Mouse (Mus musculus): ENCODE data around the gene Hist1h2bj. TPM values are rescaled to one million over a fixed set of nuclear protein-coding genes. Genes with fewer than 3 reads are reported as not detected.

Gene Hist1h2bj
- polyA plus RNA-seq, 1 experiment from 2014 or later = 15.8 TPM

- Histone ChIP-seq H3K4me1 (peaks cover 20% of the 10 kb centered on the region), H3K4me3 (replicated peaks) (no peak overlapping the region), H3K27ac (no peak overlapping the region), H3K27me3 (peaks cover 99% of the 10 kb centered on the region), H3K36me3 (replicated peaks) (no peaks in the 10 kb centered on the region), H3K9ac (no peak overlapping the region), H3K4me2 (no peak overlapping the region), H3K9me3 (no peaks in the 10 kb centered on the region)
- no peak for ATAC-seq (ENCODE audit: low FRiP score)
- 18% methylated on average over 5 of the region's 5 CpGs for WGBS
Observed at GRCm38 (mm10) chr13:22001823-22002222, 41.2 kb upstream of the Hist1h2bj start.

- peak overlapping the region; percentile 91 for H3K4me2 ChIP-seq
- H3K36me3 ChIP-seq (replicated peaks) = no peaks in the 10 kb centered on the region
- H3K9me3 ChIP-seq = no peaks in the 10 kb centered on the region
- peak overlapping the region; percentile 50 for H3K4me3 ChIP-seq (replicated peaks)
- peaks cover 18% of the 10 kb centered on the region for H3K4me1 ChIP-seq
- under 1% methylated on average over 45 of the region's 45 CpGs for WGBS
- peak overlapping the region; percentile 46 for H3K9ac ChIP-seq
- peak; percentile 83 for ATAC-seq (ENCODE audit: low FRiP score)
- peaks cover 100% of the 10 kb centered on the region for H3K27me3 ChIP-seq
- H3K27ac ChIP-seq = no peak overlapping the region
Observed at GRCm38 (mm10) chr13:22005605-22006333, 37.2 kb upstream of the Hist1h2bj start.

- Histone ChIP-seq H3K9ac (peak overlapping the region; percentile 46), H3K4me1 (peaks cover 18% of the 10 kb centered on the region), H3K9me3 (no peaks in the 10 kb centered on the region), H3K27me3 (peaks cover 99% of the 10 kb centered on the region), H3K36me3 (replicated peaks) (no peaks in the 10 kb centered on the region), H3K4me3 (replicated peaks) (peak overlapping the region; percentile 50), H3K27ac (no peak overlapping the region), H3K4me2 (peak overlapping the region; percentile 91)
- ATAC-seq (ENCODE audit: low FRiP score) = peak; percentile 82; the same call in 1 of the 2 replicates
- under 1% methylated on average over 38 of the region's 38 CpGs for WGBS
Observed at GRCm38 (mm10) chr13:22006334-22007120, 36.5 kb upstream of the Hist1h2bj start.

GRCm38 (mm10) chr13:22007121-22007510 is 35.9 kb upstream of the Hist1h2bj start:
- 1% methylated on average over 18 of the region's 18 CpGs for WGBS

GRCm38 (mm10) chr13:22007872-22008271 is 35.1 kb upstream of the Hist1h2bj start:
- 47% methylated on average over 7 of the region's 7 CpGs for WGBS
- Histone ChIP-seq H3K4me3 (replicated peaks) (no peak overlapping the region), H3K36me3 (replicated peaks) (no peaks in the 10 kb centered on the region), H3K27ac (no peak overlapping the region), H3K27me3 (peaks cover 96% of the 10 kb centered on the region), H3K9ac (no peak overlapping the region), H3K9me3 (no peaks in the 10 kb centered on the region), H3K4me1 (peaks cover 18% of the 10 kb centered on the region), H3K4me2 (no peak overlapping the region)
- no peak for ATAC-seq (ENCODE audit: low FRiP score)

More at GRCm38 (mm10) chr13:22007121-22007510, 35.9 kb upstream of the Hist1h2bj start:
- Histone ChIP-seq H3K27ac (no peak overlapping the region), H3K27me3 (peaks cover 96% of the 10 kb centered on the region), H3K4me3 (replicated peaks) (peak overlapping the region; percentile 50), H3K4me1 (peaks cover 18% of the 10 kb centered on the region), H3K36me3 (replicated peaks) (no peaks in the 10 kb centered on the region), H3K9ac (0 out of 2 replicates have a peak overlapping the region, but pooled peaks have one; percentile 2), H3K9me3 (no peaks in the 10 kb centered on the region), H3K4me2 (peak overlapping the region; percentile 91)
- ATAC-seq (ENCODE audit: low FRiP score) = no peak

- no peak overlapping the region for H3K4me2 ChIP-seq
- no peak for ATAC-seq (ENCODE audit: low FRiP score)
- H3K4me3 ChIP-seq (replicated peaks) = no peak overlapping the region
- no peak overlapping the region for H3K27ac ChIP-seq
- H3K27me3 ChIP-seq = peaks cover 90% of the 10 kb centered on the region
- H3K9ac ChIP-seq = no peak overlapping the region
- WGBS = 67% methylated on average over 3 of the region's 3 CpGs
- peaks cover 18% of the 10 kb centered on the region for H3K4me1 ChIP-seq
- H3K9me3 ChIP-seq = no peaks in the 10 kb centered on the region
- no peaks in the 10 kb centered on the region for H3K36me3 ChIP-seq (replicated peaks)
Observed at GRCm38 (mm10) chr13:22008707-22009106, 34.3 kb upstream of the Hist1h2bj start.

GRCm38 (mm10) chr13:22009642-22010041 is 33.4 kb upstream of the Hist1h2bj start, which contains the start of gene Prss16:
Gene Prss16 (minus strand): TSS chr13:22009742.
- Histone ChIP-seq H3K36me3 (replicated peaks) (no peaks in the 10 kb centered on the region), H3K9ac (no peak within 1 kb of the TSS), H3K4me3 (replicated peaks) (no peak within 1 kb of the TSS), H3K27ac (no peak within 1 kb of the TSS), H3K4me1 (peaks cover 21% of the 10 kb centered on the region), H3K27me3 (peaks cover 90% of the 10 kb centered on the region), H3K4me2 (no peak within 1 kb of the TSS), H3K9me3 (no peaks in the 10 kb centered on the region)
- no peak for ATAC-seq (ENCODE audit: low FRiP score)
- WGBS = 34% methylated on average over 6 of the region's 7 CpGs

- no peak overlapping the region for H3K27ac ChIP-seq
- 17% methylated on average over 13 of the region's 13 CpGs for WGBS
- ATAC-seq (ENCODE audit: low FRiP score) = no peak
- H3K36me3 ChIP-seq (replicated peaks) = no peaks in the 10 kb centered on the region
- H3K4me3 ChIP-seq (replicated peaks) = no peak overlapping the region
- H3K27me3 ChIP-seq = peaks cover 76% of the 10 kb centered on the region
- H3K4me1 ChIP-seq = 0 out of 2 replicates have a peak, but pooled peaks cover 3% of the 10 kb centered on the region
- no peak overlapping the region for H3K9ac ChIP-seq
- H3K4me2 ChIP-seq = peak overlapping the region; percentile 28
- H3K9me3 ChIP-seq = no peaks in the 10 kb centered on the region
Observed at GRCm38 (mm10) chr13:22013716-22014115, 29.3 kb upstream of the Hist1h2bj start.

- 18% methylated on average over 17 of the region's 17 CpGs for WGBS
- Histone ChIP-seq H3K4me3 (replicated peaks) (peak overlapping the region; percentile 8; the same call in 1 of the 2 replicates), H3K4me1 (0 out of 2 replicates have a peak, but pooled peaks cover 3% of the 10 kb centered on the region), H3K27ac (no peak overlapping the region), H3K4me2 (peak overlapping the region; percentile 28), H3K9me3 (no peaks in the 10 kb centered on the region), H3K27me3 (peaks cover 76% of the 10 kb centered on the region), H3K9ac (no peak overlapping the region), H3K36me3 (replicated peaks) (no peaks in the 10 kb centered on the region)
- ATAC-seq (ENCODE audit: low FRiP score) = peak; percentile 20; the same call in 1 of the 2 replicates
Observed at GRCm38 (mm10) chr13:22014411-22014845, 28.6 kb upstream of the Hist1h2bj start.

GRCm38 (mm10) chr13:22015479-22016450 is 27.2 kb upstream of the Hist1h2bj start:
- H3K36me3 ChIP-seq (replicated peaks) = no peaks in the 10 kb centered on the region
- H3K4me2 ChIP-seq = 0 out of 2 replicates have a peak overlapping the region, but pooled peaks have one; percentile 19
- WGBS = 13% methylated on average over 27 of the region's 27 CpGs
- H3K4me1 ChIP-seq = peaks cover 6% of the 10 kb centered on the region; the same call in 1 of the 2 replicates
- peak; percentile 72 for ATAC-seq (ENCODE audit: low FRiP score)
- no peaks in the 10 kb centered on the region for H3K9me3 ChIP-seq
- H3K9ac ChIP-seq = no peak overlapping the region
- H3K27me3 ChIP-seq = peaks cover 66% of the 10 kb centered on the region
- no peak overlapping the region for H3K27ac ChIP-seq
- H3K4me3 ChIP-seq (replicated peaks) = no peak overlapping the region; the same call in 1 of the 2 replicates
